In the genomic region with DNA sequence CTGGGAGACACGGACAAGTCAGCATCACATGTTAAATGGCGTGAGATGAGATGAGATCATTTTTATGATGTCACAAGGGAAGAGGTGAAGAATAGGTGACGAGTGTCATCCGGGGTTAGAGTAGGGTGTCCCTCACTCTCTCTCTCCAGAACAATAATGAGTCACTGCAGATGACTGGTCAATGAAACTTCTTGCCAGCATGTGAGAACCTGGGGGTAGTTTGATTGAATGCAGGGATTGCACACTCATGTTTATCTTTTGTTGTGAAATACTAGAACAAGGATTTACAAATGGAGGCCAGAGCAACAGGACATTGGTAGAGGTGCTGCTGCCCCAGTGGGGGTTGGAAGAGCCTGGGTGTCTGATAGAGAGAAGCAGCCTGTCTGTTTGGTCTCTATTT, we compare ENCODE assay signal across 27 mouse cellular contexts.
A peak's percentile ranks its signal among the peaks of the same experiment; 100 is the strongest.
DNase-seq lines count a peak whose midpoint lies in the region; ATAC-seq lines count a peak whose summit lies in the region.
"Had no signal": no experiment of that assay in that cellular context is flagged by ENCODE, and none has a peak within 500 bp of the region (broad histone marks: within the 10 kb centered on the region; RNA-seq: fewer than 3 reads in every experiment).

No protein-coding gene starts in this region.

- no peak overlapping the region for H3K4me3 ChIP-seq in hindbrain, embryonic 13.5 days
- no peak overlapping the region for H3K4me3 ChIP-seq in hindbrain, embryonic 12.5 days
- no peak overlapping the region for H3K4me3 ChIP-seq in neural tube, embryonic 13.5 days
- no peak overlapping the region for H3K4me3 ChIP-seq in neural tube, embryonic 15.5 days (replicated peaks)
- H3K4me3 ChIP-seq: forebrain, embryonic 10.5 days; heart, adult 2 months; heart, embryonic 10.5 days; heart, embryonic 13.5 days had no signal

- peaks cover 22% of the 10 kb centered on the region for H3K4me1 ChIP-seq in hindbrain, embryonic 13.5 days (replicated peaks)
- no peaks in the 10 kb centered on the region for H3K4me1 ChIP-seq in hindbrain, embryonic 12.5 days
- peaks cover 11% of the 10 kb centered on the region for H3K4me1 ChIP-seq in neural tube, embryonic 13.5 days (replicated peaks)
- peaks cover 12% of the 10 kb centered on the region for H3K4me1 ChIP-seq in neural tube, embryonic 15.5 days
- H3K4me1 ChIP-seq: forebrain, embryonic 10.5 days; heart, embryonic 10.5 days; heart, embryonic 13.5 days had no signal

- DNase-seq in adrenal gland, adult 8-10 months, result peak; percentile 13
- DNase-seq in adrenal gland, postnatal 25 days, result no peak
- no peak for DNase-seq in neural tube, embryonic 10.5 days (ENCODE audit: extremely low spot score, low spot score)
- DNase-seq in lung, postnatal 10 days, result no peak
- DNase-seq: B cell, adult 2 months; cerebellum, adult 18-20 months; cerebellum, adult 9-10 months; cerebellum, postnatal 14 days; forebrain, postnatal 0 days; gastrocnemius, postnatal 25 days; heart, adult 2 months; heart, postnatal 14 days; kidney, adult 18-20 months had no signal

- no peaks in the 10 kb centered on the region for H3K9me3 ChIP-seq in hindbrain, embryonic 13.5 days
- no peaks in the 10 kb centered on the region for H3K9me3 ChIP-seq in hindbrain, embryonic 12.5 days (replicated peaks)
- H3K9me3 ChIP-seq in neural tube, embryonic 13.5 days, result no peaks in the 10 kb centered on the region
- H3K9me3 ChIP-seq in neural tube, embryonic 15.5 days (replicated peaks), result no peaks in the 10 kb centered on the region
- H3K9me3 ChIP-seq: forebrain, embryonic 10.5 days; heart, embryonic 10.5 days; heart, embryonic 13.5 days had no signal

- no peak overlapping the region for H3K9ac ChIP-seq in hindbrain, embryonic 13.5 days
- H3K9ac ChIP-seq in hindbrain, embryonic 12.5 days, result no peak overlapping the region
- H3K9ac ChIP-seq in neural tube, embryonic 13.5 days, result no peak overlapping the region
- H3K9ac ChIP-seq in neural tube, embryonic 15.5 days (replicated peaks), result no peak overlapping the region
- H3K9ac ChIP-seq: forebrain, postnatal 0 days; heart, embryonic 13.5 days; hindbrain, embryonic 14.5 days had no signal

- no peak overlapping the region for H3K4me2 ChIP-seq in hindbrain, embryonic 13.5 days
- no peak overlapping the region for H3K4me2 ChIP-seq in hindbrain, embryonic 12.5 days (replicated peaks)
- no peak overlapping the region for H3K4me2 ChIP-seq in neural tube, embryonic 13.5 days
- H3K4me2 ChIP-seq in neural tube, embryonic 15.5 days, result no peak overlapping the region
- H3K4me2 ChIP-seq: heart, embryonic 13.5 days; hindbrain, embryonic 14.5 days had no signal

- no peaks in the 10 kb centered on the region for H3K36me3 ChIP-seq in hindbrain, embryonic 13.5 days
- no peaks in the 10 kb centered on the region for H3K36me3 ChIP-seq in hindbrain, embryonic 12.5 days
- H3K36me3 ChIP-seq in neural tube, embryonic 13.5 days, result no peaks in the 10 kb centered on the region
- no peaks in the 10 kb centered on the region for H3K36me3 ChIP-seq in neural tube, embryonic 15.5 days
- H3K36me3 ChIP-seq: forebrain, embryonic 10.5 days; G1E; heart, embryonic 10.5 days; heart, embryonic 13.5 days had no signal

- WGBS in hindbrain, embryonic 13.5 days, result 82% methylated on average over 4 of the region's 4 CpGs
- 77% methylated on average over 4 of the region's 4 CpGs for WGBS in hindbrain, embryonic 12.5 days
- WGBS in neural tube, embryonic 13.5 days, result 74% methylated on average over 4 of the region's 4 CpGs
- 75% methylated on average over 4 of the region's 4 CpGs for WGBS in neural tube, embryonic 15.5 days

- no peak for ATAC-seq in hindbrain, embryonic 13.5 days (ENCODE audit: low FRiP score)
- no peak for ATAC-seq in hindbrain, embryonic 12.5 days (ENCODE audit: low FRiP score)
- no peak for ATAC-seq in neural tube, embryonic 13.5 days (ENCODE audit: low read depth)
- no peak for ATAC-seq in neural tube, embryonic 15.5 days (ENCODE audit: low FRiP score)
- ATAC-seq: forebrain, embryonic 14.5 days; forebrain, postnatal 0 days; hindbrain, postnatal 0 days; inflammation-experienced regulatory T-cells, adult 6 months; intestine, embryonic 16.5 days had no signal

- peak overlapping the region; percentile 41 for H3K27ac ChIP-seq in hindbrain, embryonic 13.5 days
- no peak overlapping the region; the same call in 1 of the 2 replicates for H3K27ac ChIP-seq in hindbrain, embryonic 12.5 days
- H3K27ac ChIP-seq in neural tube, embryonic 13.5 days (replicated peaks), result peak overlapping the region; percentile 62; the same call in 1 of the 2 replicates
- H3K27ac ChIP-seq in neural tube, embryonic 15.5 days (replicated peaks), result peak overlapping the region; percentile 23
- H3K27ac ChIP-seq: forebrain, embryonic 10.5 days; heart, adult 2 months; heart, embryonic 10.5 days; heart, embryonic 13.5 days; hindbrain, postnatal 0 days had no signal

- no peaks in the 10 kb centered on the region for H3K27me3 ChIP-seq in hindbrain, embryonic 13.5 days
- no peaks in the 10 kb centered on the region for H3K27me3 ChIP-seq in hindbrain, embryonic 12.5 days
- H3K27me3 ChIP-seq in neural tube, embryonic 13.5 days, result no peaks in the 10 kb centered on the region
- H3K27me3 ChIP-seq in neural tube, embryonic 15.5 days (replicated peaks), result no peaks in the 10 kb centered on the region
- H3K27me3 ChIP-seq: CH12.LX; heart, embryonic 13.5 days had no signal
